Mouse (Mus musculus) left cerebral cortex, postnatal 36 days (tissue): ENCODE results near the gene Sqstm1. TPM values are rescaled to one million over a fixed set of nuclear protein-coding genes. Genes with fewer than 3 reads are reported as not detected.

Experiments
- DNase-seq, 2 experiments: peaks; one replicate each; pipeline ENCODE4 v3.0.0; 2021 to 2022; ENCODE audit warnings: low spot score in 2 of 2, mixed read lengths in 1 of 2
- intact Hi-C: fragments of 180-260 bp; cut with DNase I; formaldehyde crosslinking; loops from one replicate; pipeline ENCODE4 v1.15.1; 2025
- microRNA-seq: library from miRNA; unstranded; fragments of <30 nt; microRNA quantifications from one replicate; pipeline ENCODE4 v1.2.0, GENCODE M21; 2022
- total RNA-seq, 2 experiments: library from RNA; stranded (reverse); gene quantifications; 2 replicates each; pipeline ENCODE4 v1.2.3; 2021

Sqstm1 gene
- total RNA-seq, 2 experiments from 2014 or later, result 460 to 526 TPM

DNA sequence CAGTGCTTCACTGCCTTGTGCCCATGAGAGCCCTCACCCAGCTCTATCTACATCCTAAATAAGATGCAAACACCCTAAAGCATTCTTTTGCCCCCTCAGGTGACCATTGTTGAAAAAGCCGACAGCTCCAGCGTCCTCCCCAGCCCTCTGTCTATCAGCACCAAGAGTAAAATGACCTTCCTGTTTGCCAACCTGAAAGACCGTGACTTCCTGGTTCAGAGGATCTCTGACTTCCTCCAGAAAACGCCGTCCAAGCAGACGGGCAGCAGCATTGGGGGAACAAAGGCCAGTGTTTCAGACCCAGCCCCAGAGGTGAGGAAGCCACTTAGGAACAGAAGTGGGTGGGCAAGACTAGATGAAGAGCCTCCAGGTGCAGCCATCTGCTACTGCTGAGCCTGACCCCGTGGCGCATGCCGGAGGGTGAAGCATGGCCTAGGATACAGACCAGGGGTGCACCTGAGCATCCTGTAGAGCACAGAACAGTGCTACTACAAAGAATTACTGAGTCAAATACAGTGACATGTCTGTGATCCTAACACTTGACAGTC is 61.0 kb downstream of the Sqstm1 start:
- DNase-seq, result no peak
- intact Hi-C loops, result no loop called here

Small RNAs within 50 kb of the gene (microRNA-seq; reads per million reads assigned to microRNA genes)
- 2.5 reads per million, percentile 3 among the genes with 10 or more reads in this experiment for gene Mir6919

Other genes with a start within 250 kb of the Sqstm1 start
- gene Rnf130, start 185.5 kb downstream of the Sqstm1 start, total RNA-seq, result 100 to 1,000 TPM; 104 to 105 TPM
- gene Tbc1d9b, start 79.4 kb downstream of the Sqstm1 start, total RNA-seq, result 100 to 1,000 TPM; 118 to 120 TPM
- 10 to 100 TPM; 15.4 to 15.7 TPM for gene Mrnip, start 36.4 kb downstream of the Sqstm1 start, total RNA-seq
- 10 to 100 TPM; 64.9 to 80.2 TPM for gene Mgat4b, start 63 bp upstream of the Sqstm1 start, total RNA-seq
- gene Ltc4s, start 27.8 kb upstream of the Sqstm1 start, total RNA-seq, result 10 to 100 TPM in 1 of 2 experiments, 1 to 10 TPM in 1; 7.7 to 10.9 TPM
- gene Maml1, start 81.5 kb upstream of the Sqstm1 start, total RNA-seq, result 10 to 100 TPM in 1 of 2 experiments, 1 to 10 TPM in 1; 9.9 to 10.6 TPM
- gene Canx, start 114.8 kb upstream of the Sqstm1 start, total RNA-seq, result 100 to 1,000 TPM; 400 to 407 TPM
- gene Cby3, start 143.6 kb upstream of the Sqstm1 start, total RNA-seq, result not detected
- 100 to 1,000 TPM; 175 to 266 TPM for gene Hnrnph1, start 166.2 kb upstream of the Sqstm1 start, total RNA-seq
- gene Rufy1, start 220.3 kb upstream of the Sqstm1 start, total RNA-seq, result 10 to 100 TPM; 27.8 to 28.7 TPM